Mouse (Mus musculus): ENCODE data around the gene 2310061I04Rik.

Gene 2310061I04Rik

DNA sequence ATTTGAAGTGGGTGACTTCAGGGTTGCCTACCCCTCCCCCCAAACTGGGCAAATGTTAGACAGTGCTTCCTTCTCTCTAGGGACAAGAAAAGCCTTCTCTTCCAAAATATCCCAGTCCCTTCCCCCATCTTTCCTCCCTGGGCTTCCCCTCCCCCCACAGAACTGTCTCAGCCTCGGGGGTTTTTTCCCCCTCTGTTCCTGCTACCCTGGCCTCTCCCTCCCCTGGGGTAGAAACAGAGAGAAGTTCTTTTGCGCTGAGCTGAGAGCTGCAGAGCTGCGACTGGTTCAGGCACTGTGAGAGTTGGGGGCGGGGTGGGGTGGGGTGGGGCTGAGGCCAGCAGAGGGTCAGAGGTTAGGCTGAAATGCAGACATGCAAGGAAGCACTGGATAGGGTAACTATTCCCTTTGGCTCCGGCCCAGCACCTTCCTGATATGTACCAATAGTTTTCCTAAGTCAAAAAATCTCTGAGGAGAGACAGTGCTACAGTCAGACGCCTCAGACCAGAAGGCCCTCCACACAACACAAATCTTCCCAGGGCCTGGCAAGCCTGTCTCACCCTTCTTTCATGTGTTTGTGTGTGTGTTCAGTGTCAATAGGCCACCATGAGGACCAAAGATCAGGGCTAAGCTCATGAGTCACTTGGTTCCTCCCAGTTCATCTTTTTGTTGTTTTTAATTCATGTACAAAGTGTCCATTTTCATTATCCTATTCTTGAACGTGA is 27.7 kb downstream of the 2310061I04Rik start:
- peak; percentile 47 to 49 for DNase-seq

DNA sequence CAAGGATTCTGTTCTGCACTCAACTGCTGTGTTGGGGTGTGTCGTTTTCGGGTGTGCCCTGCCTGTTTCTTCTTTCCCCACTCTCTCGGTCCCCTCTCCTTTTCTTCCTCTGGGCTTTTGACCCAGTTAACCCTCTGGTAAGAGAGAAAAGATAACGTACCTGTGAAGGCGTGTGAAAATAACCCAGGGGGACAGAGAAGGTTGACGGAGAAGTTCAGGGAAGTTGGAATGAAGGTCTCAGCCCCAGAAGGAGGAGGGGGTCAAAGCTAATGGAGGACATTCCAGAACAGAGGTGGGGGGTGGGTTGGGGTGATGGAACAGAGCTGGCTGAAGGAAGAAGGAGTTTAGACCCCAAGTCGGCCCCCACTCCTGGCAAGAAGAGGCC is 28.3 kb downstream of the 2310061I04Rik start:
- no peak for DNase-seq

DNA sequence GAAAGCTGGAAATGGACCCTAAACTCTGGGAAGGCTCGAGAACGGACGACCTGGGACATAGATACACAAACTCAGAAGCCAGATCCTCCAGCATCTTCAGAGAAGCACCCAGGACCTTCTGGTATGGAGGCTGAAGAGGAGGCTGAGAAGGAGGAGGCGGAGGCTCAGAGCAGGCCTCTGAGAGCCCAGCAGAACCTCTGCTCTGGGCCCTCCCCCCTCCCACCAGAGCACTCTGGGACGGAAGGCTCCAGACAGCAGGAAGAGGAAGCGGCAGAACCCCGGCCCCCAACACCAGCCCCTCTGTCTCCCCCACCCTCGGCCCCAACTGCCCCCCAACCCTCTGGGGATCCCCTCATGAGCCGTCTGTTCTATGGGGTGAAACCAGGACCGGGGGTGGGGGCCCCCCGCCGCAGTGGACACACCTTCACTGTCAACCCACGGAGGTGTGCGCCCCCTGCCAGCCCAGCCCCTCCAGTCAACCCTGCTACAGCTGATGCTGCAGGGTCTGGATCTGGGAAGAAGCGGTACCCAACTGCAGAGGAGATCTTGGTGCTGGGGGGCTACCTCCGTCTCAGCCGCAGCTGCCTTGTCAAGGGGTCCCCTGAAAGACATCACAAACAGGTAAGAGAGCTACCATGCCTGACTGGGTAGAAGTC is 28.9 kb downstream of the 2310061I04Rik start:
- peak; percentile 38 to 39 for DNase-seq

DNA sequence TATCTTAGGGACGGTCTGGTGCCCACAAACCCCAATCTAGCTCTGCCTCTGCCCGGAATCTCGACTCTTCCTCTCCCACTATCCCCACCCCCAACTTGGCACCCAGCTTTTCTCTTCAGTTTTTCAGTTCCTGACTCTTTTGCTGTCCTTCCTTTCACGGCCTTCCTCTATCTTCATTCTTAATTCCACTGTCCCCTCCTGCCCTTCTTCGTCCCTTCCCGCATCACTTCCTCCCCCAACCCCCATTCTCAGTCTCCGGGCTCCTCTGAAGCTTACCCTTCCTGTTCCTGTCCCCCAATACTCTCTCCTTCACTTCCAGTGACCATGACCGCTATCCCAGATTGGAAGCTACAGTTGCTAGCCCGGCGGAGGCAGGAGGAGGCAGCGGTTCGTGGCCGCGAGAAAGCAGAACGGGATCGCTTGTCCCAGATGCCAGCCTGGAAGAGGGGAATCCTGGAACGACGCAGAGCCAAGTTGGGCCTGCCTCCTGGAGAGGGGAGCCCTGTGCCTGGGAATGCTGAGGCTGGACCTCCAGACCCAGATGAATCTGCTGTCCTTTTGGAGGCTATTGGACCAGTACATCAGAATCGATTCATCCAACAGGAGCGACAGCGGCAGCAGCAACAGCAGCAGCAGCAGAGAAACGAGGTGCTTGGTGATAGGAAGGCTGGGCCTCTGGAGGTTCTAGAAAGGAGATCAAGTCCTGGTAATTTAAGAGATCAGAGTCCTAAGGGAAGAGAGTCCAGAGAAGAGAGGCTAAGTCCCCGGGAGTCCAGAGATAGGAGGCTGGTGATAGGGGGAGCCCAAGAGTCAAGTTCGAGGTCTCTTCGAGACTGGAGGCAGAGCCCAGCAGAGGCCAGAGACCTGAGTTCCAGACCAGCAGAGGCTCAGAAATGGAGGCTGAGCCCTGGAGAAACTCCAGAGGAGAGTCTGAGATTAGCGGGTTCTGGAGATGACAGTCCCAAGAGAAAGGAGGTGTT is 30.0 kb downstream of the 2310061I04Rik start:
- DNase-seq: peak; percentile 65 to 67

DNA sequence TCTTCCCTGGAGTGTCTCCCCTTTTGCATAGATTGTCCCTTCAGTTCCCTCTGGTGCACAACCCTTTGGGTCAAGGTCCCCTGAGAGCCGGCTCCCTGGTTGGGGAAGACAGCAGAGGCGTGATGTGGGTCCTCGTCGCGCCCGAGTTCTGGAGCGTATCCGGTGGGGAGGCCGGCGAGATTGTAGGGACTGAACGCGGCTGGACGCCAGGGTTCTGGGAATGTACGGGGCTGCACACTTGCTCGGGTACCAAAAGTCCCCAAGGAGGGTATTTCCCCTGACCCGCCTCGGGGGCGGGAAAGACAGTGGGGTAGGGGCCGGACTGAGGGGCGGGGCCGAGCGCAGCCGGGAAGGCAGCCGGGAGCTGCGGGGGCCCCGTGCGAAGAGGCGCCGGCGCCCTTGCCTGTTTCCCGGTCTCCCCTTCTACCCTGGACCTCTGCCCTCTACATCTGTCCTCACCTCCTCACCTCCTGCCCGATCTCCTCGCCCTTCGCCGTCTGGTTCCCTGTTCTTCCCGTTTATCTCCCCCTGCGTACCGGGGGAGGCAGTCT is 30.9 kb downstream of the 2310061I04Rik start:
- DNase-seq: peak; percentile 72 to 80

DNA sequence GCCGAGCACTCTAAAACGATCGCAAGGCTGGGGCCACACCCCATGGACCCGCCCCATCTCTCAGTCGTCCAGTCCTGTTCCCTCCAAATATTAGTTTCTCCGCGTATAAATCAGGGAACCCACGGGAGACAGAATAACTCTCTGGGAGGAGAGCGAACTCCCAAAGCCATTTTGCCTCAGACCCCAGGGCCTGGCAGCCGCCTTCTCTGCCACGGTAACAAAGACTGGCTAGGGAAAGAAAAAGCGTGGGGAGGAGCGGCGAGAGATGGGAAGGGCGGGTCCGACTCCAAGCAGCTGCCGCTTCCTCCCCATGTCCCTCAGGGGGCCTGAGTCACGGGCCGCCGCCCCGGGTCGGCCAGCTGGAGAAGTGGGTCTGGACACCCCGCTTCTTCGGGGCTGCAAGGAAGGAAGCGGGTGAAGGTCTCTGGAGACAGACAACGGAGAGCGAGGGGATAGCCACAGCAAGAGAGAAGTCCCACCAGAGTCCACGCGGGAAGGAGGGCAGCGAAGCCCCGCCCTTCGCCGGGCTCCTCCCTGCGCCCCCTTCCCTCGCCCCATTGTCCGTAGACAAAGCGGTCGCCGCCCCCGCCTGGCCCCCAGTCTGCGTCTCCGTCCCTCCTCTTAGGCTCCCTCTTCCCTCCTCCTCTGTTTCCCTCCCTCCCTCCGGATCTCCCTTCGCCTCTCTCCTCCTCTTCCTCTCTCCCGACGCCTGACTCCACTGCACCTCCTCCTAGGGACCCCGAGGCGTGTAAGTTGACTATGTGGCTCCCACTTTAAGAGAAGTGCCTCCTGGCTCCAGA is 31.6 kb downstream of the 2310061I04Rik start, which contains the start of gene Ppp1r18:
Gene Ppp1r18 (plus strand): TSS at position 113 of the 800 bp plus-strand sequence.
- peak; percentile 85 to 92 for DNase-seq

DNA sequence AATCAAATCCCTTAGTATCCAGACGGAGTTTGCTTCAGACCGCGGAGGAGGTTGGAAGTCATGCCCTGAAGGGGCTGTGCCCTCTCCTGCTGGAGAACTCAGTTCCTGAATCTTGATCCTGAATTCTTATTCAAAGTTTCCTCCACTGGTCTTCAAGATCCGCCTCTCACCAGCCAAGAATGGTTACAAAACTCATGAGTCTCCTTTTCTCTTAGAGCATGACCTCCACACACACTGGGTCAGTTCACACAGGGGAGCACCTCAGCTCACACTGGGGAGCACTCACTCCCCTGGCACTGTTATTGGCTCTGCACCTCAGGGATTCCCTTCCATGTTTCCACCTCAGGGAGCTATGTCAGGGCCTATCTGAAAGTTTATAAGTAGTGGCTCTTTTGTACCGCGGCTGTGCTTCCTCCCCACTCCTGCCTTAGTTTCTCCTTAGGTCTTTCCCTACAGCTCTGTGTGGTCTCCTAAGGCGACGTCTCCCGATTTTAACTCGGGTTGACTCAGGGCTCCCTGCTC is 32.3 kb downstream of the 2310061I04Rik start:
- DNase-seq: no peak

DNA sequence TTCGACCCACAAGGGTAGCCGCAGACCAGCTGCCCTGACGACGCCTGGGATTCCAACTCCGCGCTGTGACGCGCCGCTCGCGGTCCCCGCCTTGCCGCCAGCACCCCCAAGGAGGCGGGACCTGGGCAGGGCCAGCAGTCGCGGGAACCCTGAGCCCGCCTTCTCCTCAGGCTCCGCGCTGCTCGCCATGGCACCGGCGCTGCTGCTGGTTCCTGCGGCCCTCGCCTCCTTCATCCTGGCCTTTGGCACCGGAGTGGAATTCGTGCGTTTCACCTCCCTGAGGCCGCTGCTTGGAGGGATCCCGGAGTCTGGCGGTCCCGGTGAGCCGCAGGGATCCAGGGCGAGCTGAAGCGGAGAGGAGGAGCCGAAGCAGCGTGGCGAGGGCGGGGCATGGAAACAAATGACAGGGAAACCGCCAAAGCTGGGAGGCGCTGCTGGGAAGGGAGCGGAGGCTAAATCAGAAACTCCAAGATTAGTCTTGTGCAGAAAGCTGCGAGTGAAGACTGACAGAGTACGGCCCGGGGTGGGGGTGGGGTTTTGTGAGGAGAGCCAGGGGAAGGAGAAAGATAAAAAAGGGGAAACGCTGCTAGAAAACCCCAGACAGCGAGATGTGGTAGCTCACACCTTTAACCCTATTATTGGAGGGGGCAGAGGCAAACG is 35.9 kb downstream of the 2310061I04Rik start, which contains the start of gene Nrm:
Gene Nrm (plus strand): TSS at position 121 of the 660 bp plus-strand sequence.
- DNase-seq: peak; percentile 93 to 95

DNA sequence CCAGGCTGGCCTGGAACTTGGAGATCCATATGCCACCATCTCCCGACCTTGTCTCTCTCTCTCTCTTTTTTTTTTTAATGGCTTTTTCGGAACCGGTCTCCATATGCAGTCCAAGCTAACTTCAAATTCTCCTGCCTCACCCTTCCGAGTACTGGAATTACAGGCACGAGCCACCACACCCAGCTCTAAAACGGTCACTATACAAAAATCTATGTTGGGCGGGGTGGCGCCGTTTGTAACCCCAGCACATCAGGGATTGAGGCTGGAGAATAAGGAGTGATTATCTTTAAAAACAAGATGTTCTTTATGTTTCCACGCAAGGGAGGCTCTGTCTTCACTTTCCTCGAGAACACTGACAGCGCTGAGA is 36.4 kb downstream of the 2310061I04Rik start:
- no peak for DNase-seq

DNA sequence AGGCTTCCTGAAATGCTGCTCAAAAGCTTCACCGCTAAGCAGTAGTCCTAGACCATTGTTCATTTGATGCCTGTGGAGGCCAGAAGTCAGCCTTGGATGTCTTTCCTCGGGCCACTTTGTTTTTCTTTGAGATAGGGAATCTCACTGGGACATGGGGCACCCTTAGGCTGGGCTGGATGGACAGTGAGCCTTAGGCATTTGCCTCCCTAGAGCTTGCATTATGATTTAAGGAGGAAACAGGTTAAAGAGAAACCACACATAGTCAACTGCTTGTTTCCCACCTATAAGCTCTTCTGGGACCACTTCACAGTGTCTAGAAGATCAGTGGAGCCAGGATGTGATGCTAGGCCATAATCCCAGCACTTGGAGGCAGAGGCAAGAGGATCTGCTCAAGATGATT is 37.4 kb downstream of the 2310061I04Rik start:
- no peak for DNase-seq

DNA sequence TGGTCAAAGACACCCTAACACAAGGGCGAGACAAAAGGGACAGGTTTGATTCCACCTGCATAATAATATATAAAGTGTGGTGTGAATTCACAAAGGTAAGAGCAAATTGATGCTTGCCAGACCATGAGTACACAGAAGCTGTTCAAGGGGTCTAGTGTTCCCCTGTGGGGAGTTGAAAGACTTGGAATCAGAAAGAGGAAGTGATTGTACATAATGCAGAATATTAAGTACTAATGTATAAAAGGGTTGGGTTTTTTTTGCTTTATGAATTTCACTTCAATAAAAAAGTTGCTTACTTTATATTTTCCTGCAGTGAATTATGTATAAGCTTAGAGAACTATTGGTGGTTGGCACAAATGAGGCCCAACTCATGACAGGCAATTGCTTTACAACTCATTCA is 37.9 kb downstream of the 2310061I04Rik start:
- no peak for DNase-seq

DNA sequence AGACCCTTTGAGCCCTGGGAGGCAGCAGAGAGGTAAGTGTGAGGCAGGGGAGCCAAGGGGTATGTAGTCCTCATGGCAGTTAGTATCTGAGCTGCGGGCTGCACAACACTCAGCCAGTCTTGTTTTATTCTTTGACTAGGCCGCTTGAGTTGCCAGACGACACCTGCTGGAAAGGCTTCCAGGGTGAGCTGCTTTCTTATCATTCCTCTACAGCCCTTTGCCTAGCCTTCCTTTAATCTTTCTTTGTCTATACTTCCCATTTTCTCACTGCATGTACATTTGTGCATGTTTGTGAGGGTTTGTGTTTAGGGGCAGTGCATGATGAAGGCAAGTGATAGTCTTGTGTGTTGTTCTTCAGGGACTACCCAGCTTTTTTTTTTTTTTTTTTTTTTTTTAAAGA is 46.3 kb downstream of the 2310061I04Rik start:
- no peak for DNase-seq

DNA sequence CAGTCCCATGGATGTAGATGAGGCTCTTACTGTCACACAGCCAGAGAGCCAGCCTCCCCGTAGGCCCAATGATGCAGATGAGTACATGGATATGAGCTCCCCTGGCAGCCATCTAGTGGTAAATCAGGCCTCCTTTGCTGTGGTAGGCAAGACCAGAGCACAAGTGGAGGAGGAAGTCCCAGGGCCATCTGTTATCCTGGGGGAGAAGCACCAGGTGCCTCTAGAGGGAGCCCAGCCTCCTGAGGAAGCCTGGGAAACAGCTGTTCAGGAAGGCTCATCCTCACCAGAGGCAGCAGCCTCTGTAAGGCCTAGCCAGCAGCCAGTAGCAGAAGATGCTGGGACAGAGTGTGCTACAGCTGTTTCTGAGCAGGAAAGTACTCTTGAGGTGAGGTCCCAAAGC is 49.1 kb downstream of the 2310061I04Rik start:
- DNase-seq: no peak

DNA sequence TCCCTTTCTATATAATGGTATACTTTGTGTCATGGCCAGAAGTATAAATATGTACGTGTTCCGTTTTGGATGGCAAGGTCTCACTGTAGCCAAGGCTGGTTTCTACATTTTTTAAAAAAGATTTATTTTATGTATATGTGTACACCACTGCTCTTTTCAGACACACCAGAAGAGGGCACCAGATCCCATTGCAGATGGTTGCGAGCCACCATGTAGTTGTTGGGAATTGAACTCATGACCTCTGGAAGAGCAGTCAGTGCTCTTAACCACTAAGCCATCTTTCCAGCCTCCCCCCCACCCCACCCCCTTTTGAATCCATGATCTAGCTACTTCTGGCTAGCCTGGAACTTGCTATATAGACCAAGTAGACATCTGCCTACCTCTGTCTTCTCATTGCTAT is 53.7 kb downstream of the 2310061I04Rik start:
- peak in 1 of 2 experiments; percentile 26 for DNase-seq
